Mouse (Mus musculus) CD4-positive naive resting alpha-beta T cell, adult 57 days (primary cell): ENCODE results near the gene Spaca3. TPM values are rescaled to one million over a fixed set of nuclear protein-coding genes. Genes with fewer than 3 reads are reported as not detected.

ENCODE experiments used
- total RNA-seq: library from RNA; stranded (reverse); gene quantifications from one replicate; pipeline ENCODE4 v1.2.4, GENCODE M21; 2023

The Spaca3 gene
- not detected for total RNA-seq

GRCm38 (mm10) chr11:80858065-80858464 lies at the start of gene Spaca3:
Gene Spaca3, plus strand, starts transcription at chr11:80858365.

GRCm38 (mm10) chr11:80809993-80810821 lies 48.0 kb upstream of the Spaca3 start, which contains the start of gene Tmem98:
Gene Tmem98, plus strand, starts transcription at chr11:80810175.

Other genes with a start within 250 kb of the Spaca3 start
- gene Myo1d, start 78.3 kb upstream of the Spaca3 start, total RNA-seq = 1.2 TPM
- gene Tmem98, start 48.2 kb upstream of the Spaca3 start, total RNA-seq = 0.35 TPM